Mouse (Mus musculus): Measurements from ENCODE around the gene Gm20715.
A peak's percentile ranks its signal among the peaks of the same experiment; 100 is the strongest.
"Not testable (repeated sequence)": the region's sequence is repeated elsewhere in the genome, so short reads cannot be mapped to it uniquely, and the experiment has no call there.

The Gm20715 gene

DNA sequence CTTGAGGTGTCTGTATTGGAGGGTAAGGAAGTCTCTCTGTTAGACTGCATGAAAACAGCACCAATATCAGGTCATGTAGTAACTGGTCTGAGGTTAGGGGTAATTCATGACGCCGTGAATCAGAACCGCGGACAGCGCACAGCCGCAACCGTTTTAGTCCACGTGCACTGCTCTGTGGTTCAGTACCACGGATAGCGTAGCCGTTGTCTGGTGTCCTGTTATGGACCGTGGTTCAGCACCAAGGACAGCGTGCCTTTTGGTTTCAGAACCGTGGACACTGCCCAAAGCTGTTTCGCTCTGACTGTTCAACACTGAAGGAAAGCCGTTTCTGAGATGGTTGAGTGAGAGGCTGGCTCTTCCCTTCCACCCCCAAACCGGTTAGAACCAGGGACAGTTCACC, at the start of gene Gm20715:
Gene Gm20715 (plus strand): TSS at position 235 of the 400 bp plus-strand sequence.
- DNase-seq, result peak; percentile 40 to 48

DNA sequence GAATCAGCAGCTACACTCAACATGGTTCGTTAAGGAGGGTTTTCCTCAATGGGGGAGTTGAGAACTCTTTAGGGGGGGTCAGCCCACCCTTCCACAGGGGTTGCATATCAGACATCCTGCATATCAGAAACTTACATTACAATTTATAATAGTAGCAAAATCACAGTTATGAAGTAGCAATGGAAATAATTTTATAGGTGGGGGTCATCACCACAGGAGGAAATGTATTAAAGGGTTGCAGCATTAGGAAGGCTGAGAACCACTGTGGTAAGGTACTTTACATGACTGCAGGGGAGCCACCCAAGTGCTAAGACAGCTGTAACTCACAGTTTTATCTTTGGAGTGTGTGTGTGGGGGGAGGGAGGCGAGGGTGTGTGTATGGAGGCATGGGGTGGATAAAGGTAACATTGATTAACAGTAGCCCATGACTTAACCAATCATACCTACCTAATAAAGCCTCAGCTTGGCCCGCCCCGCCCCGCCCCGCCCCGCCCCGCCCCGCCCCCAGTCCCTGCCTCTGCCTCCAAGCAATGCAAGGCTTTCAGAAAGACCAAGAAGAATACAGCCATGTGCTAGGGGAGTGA, 49.5 kb upstream of the Gm20715 start:
- no peak for DNase-seq

DNA sequence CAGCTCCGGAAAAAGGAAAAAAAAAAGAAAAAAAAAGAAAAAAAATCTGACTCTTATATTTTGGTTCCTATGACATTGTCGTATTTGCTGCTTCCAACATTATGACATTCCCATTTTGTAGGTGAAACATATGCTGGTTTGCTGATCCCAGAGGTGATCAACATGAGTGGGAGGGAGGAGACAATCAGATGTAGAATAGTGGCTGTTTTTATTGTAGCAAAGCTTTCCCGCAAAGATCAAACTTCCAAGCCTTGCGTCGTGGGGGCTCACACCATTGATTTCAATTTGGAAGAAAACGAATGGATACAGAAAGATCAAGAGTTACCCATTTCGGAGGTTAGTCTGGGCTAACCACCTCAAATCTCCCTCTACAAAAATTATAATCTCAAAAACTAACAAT, 48.3 kb upstream of the Gm20715 start:
- DNase-seq, result no peak

DNA sequence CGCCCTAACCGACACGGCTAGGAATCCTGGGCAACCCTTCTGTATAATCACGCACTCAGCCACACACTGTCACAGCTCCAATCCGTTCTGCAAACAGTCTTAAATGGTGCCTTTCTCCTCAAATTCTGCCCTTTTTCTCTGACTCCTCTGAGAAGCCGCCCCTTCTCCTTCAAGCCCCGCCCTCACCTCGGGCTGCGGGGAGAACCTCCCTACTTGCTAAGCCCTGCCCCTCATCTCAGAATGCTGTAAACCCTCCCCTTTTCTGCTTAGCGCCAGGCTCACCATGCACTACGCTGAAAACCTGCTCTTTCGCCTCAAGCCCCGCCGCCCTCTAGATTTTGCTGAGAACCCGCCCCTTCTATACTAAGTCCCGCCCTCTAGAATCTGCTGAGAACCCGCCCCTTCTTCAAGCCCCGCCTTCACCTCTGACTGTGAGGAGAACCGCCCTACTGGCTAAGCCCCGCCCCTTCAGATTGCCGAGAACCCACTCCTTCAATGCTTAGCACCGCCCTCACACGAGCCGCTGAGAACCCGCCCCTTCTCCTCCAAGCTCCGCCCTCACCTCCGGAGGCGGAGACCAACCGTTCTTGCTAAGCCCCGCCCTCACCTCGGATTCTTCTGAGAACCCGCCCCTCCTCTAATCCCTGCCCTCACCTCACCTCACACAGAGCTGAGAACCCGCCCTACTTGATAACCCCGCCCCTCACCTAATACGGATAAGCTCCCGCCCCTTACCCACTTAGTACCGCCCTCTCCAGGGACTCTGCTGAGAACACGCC, 47.6 kb upstream of the Gm20715 start:
- peak; percentile 98 for DNase-seq

DNA sequence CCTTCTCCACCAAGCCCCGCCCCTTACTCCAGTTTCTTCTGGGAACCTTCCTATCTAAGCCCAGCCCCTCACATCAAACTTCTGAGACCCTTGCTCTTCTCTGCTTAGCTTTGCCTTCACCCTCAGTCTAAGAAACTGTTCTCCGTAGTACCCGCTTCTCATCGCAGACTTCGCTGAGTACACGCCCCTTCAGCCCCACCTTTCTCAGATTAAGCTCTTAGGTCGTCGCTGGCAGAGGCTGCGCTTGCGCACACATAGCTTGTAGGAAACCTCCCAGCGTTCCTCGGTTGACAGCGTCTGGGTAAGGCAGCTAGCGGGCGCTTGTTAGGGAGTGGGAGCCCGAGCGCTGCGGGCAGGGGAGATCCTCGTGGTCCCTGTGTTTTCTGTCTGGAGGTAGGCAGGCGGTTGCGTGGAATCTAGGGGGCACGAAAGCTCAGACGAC, 47.0 kb upstream of the Gm20715 start, which contains the start of gene Zfp78:
Gene Zfp78 (plus strand): TSS at position 234 of the 442 bp plus-strand sequence.
- peak in 1 of 2 experiments; percentile 83 for DNase-seq

DNA sequence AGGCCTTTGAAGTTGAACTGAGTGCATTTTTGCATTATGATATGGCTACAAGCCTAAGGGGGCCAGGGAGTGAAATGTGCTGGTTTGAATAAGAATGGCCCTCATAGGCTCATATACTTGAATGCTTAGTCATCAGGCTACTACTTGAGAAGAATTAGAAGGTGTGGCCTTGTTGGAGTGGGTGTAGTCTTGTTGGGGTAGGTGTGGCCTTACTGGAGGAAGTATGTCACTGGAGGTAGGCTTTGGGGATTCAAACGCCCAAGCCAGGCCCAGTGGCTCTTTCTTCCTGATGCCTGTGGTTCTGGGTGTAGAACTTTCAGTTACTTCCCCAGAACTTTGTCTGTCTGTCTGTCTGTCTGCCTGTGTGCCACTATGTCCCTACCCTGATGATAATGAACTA, 45.3 kb upstream of the Gm20715 start:
- no peak for DNase-seq

DNA sequence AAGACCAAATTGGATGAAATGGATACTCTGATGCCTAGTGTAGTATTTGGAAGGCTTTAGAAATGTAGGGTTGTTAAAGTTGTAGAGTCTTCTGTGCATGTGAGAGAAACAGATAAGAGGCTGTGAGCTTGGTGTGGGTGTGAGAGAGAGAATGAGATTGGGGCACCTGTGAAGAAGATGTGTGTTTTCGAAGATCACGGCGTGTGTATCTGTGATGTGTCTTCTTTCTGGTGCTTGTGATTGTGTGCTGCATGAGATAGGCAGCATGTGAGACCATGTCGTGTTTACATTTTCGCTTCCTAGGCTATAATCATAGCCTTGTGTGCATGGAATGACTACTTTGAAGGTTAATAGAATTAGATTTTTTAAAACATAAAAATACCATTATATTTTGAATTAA, 42.9 kb upstream of the Gm20715 start:
- DNase-seq, result no peak

DNA sequence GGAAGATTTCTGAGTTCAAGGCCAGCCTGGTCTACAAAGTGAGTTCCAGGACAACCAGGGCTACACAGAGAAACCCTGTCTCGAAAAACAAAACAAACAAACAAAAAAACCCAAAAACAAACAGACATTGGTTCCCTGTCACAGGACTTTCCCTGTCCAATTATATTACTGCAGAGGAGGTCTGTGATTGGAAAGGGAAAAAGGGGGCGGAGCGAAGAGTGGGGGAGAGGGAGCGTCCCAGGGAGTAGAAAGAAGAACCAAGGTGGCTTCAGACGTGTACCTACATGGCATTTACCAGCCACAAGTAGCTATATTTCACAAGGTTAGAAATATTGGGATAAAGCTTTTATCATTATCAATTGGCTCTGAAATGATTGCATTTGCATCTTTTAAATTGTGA, 41.9 kb upstream of the Gm20715 start:
- not testable (repeated sequence) for DNase-seq

DNA sequence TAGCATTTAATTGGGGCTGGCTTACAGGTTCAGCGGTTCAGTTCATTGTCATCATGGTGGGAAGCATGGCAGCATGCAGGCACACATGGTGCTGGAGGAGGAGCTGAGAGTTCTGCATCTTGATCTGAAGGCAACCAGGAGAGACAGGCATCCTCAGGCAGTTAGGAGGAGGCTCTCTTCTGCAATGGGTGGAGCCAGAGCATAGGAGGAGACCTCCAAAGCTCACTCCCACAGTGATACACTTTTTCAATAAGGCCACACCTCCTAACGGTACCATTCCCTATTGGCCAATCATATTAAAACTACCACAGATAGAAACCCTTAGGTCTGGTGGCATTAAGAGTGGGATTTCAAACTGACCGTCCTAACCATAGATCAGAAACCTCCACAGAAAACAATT, 40.6 kb upstream of the Gm20715 start:
- DNase-seq, result no peak

DNA sequence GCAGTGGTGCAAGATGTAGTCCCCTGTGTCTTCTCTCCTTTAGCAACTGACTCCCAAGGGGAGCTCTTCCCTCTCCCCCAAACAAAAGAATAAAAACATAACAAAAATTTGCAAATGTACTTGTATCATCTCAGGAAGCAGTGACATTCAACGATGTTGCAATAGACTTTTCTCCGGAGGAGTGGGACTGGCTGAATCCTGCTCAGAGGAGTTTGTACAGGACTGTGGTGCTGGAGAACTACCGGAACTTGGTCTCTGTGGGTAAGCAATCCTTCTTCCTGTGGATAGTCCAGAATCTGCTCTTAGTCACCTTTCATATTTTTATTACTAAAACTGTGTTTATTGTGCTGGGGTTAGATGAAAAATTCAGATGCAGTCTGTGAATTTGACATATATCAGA, 37.1 kb upstream of the Gm20715 start:
- DNase-seq, result no peak

DNA sequence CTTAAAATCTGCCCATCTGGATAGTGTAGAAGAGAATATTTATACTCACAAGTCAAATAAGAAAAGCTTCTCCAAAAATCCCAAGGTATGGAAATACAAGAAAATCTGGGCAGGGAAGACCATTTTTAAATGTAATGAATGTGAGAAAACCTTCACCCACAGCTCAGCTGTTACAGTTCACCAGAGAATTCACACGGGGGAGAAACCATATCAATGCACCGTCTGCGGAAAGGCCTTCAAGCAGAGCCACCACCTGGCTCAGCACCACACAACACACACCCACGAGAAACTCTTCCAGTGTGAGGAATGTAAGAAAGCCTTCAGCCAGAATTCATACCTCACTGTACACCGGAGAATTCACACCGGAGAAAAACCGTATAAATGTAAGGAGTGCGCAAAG, 31.6 kb upstream of the Gm20715 start:
- DNase-seq, result no peak

DNA sequence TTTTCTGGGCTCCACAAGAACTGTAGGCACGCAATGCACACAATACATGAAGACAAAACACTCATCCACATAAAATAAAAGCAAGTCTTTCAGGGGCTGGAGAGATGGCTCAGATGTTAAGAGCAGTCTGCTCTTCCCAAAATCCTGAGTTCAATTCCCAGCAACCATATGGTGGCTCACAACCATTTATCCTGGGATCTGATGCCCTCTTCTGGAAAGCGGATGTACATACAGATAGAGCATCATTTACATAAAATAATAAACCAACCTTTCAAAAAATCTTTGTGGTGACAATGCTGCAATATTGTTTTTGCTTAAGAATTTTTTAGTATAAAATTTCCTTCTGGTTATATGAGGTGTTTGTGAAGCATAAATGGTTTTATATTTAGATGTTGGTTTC, 28.6 kb upstream of the Gm20715 start:
- no peak for DNase-seq

DNA sequence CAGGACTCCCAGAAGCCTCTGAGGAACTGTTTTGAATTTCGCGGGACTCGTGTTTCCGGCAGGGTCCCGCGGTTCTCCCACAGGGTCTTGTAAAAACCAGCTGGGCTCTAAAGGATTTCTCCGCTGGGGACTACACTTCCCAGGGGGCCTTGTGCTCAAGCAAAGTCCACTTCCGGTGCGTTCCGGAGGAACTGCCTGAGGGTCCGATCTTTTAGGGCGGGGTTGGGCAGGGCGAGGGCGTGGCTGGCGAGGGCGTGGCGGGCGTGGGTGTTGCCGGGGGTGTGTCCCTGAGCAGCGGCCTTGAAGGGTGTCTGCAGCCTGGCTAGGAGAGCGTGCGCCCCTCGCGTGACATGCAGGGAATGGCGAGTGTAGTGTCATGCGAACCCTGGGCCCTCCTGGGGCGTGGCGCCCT, 27.0 kb upstream of the Gm20715 start, which contains the start of gene Zfp28:
Gene Zfp28 (plus strand): TSS at position 252 of the 412 bp plus-strand sequence.
- peak; percentile 88 to 90 for DNase-seq

DNA sequence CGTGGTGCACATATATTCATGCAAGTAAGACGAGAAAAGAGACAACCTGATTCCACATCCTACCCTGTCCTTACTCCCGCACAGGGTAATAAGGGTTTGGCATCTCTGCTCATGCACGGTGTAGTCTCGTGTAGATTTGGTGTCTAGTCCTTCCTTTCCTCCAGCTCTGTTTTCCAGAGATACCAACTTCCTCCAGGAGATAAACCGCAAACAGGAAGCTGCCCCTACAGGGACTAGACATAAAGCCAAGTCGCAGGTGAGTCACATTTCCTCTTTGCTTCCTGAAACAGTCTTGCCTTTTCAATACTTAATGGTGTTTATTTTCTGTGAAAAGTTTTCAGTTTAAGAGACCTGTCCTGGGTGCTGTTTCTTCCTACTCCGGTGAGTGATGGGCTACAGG, 26.1 kb upstream of the Gm20715 start:
- DNase-seq, result no peak

DNA sequence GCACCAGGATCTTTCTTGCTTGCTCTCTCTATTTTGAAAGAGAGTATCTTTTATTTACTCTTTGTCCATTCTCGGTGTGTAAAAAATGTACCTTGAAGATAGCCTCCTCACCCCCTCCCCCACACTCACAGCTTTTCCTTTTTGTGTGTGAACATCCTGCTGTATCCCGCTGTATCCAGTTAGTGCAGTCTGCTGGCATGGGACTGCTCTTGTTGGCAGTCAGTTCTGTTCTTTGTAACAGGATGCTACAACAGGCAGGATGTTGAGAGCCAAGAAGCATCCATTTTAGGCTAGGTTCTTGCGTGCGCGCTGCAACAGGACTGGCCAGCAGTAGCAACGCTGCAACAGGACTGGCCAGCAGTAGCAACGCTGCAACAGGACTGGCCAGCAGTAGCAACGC, 23.1 kb upstream of the Gm20715 start:
- DNase-seq, result no peak

DNA sequence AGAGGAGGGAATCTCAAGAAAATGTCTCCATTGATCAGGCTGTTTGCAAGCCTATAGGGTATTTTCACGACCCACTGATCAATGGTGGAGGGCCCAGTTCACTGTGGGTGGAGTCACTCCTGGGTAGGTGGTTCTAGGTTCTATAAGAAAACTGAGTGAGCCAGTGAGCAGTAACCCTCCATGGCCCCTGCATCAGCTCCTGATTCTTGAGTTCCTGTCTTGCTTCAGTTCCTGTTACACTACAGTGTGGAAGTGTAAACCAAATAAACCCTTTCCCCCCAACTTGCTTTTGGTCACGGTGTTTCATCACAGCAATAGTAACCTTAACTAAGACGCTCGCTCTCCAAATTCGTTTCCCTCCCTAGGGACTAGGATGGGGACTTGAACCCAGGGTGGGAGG, 21.1 kb upstream of the Gm20715 start:
- DNase-seq, result no peak

DNA sequence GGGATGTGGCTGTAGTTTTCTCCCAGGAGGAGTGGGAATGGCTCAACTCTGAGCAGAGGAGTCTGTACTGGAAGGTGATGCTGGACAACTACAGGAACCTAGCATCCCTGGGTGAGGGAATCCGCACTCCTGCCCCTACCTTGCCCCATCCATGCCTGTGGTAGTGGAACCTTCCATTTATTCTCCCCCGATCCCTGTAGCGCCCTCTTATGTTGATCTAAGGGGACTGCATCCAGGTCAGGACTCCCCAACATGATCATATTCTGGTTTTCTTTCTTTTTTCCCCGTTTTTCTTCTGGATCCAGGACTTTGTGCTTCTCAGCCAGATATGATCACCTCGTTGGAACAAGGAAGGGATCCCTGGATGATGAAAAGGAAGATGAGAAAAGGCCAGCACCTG, 20.6 kb upstream of the Gm20715 start:
- DNase-seq, result no peak

DNA sequence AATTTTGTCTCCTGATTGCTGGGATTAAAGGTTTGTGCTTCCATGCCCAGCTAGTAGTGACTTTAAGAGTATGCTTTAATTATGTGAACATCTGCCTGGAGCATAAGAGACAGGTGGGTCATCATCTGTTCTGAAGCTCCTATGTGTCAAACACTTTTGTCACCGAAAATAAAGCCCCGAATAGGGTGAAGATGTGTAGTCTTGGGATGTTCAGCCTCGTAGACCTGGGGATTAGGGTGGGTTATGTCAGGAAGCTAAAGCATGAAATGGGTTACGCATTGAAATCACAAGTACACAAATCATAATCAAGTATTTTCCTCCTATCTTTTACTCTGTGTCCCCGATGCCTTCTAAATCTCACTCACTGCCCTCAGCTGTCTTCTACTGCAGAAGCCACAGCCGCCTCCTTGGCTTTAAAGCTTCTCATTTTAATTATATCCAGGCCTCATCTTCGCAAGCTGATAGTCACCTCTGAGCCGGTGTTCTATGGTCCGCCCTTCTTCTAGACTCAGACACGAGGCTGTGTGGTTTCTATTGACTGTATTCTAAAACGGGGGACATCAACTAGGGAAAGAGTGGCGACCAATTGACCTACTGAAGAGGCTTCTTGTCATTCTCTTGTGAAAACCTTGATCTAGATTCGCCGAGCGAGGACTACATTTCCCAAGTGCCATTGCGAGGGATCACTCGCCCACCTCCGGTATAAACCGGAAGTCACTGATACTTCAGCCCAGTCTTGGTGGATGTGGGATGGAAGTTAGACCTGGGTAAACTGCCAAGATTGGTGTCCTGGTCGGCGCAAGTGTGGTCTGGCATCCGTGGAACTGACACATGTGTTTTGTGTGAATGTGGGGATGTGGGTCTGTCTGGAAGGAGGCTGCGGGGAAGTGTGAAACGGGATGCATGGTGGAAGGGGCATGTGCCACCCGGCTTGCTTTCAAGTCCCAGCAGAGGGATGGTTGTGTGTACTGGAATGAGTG, 11.8 kb upstream of the Gm20715 start, which contains the start of gene Smim17:
Gene Smim17 (plus strand): TSS at position 720 of the 980 bp plus-strand sequence.
- DNase-seq, result peak; percentile 64 to 74

DNA sequence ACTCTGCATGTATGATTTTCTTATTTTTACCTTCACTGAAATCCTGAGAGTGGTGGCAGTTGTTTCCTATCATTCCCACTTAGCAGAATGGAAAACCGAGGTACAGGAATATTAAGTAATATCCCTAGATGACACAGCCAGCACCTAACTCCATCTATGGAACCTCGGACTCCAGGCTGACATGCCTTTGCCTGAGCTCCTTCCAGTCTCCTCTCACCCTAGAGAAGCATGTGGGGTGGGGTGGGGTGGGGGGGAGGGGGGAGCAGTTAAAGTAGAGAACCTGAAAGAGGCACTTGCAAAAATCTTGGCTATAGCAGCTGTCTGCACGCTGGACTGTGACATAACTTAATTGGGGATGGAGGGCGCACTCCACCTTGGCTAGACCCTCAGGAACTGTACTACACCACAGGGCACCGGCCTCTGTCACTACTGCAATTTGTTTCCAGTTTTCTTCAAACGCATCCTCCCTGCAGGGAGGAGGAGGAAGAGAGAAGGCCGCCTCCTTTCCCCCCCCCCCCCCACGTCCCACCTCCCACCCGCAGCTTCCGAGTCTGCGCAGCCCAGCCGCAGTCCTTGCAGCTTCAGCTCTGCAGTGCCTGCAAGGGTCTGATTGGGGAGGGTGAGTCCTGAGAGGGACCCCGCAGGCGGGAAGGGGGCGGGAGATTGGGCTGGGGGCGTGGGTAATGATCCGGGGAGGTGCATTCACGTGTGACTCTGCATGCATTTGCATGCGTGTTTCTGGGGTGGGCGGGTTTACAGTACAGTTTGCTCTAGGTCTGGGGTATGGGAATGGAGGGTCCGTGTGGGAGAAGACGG, 4.8 kb downstream of the Gm20715 start:
- peak in 1 of 2 experiments; percentile 11 for DNase-seq

DNA sequence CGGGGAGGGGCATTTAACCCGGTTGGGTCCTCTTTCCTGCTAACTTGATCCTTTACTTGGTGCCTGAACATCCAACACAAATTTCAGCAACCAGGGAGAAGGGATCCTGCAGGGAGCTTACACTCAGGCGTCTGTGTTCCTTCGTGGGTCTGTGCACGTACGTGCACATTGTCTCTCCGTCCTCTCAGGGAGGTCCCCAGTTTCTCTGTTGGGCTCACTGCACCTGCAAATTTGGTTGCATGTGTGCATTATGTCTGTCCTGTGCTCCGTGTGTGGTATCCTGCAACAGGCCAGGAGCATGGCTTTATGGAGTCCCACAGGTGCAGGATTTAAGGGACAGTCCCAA, 5.3 kb downstream of the Gm20715 start:
- no peak for DNase-seq

DNA sequence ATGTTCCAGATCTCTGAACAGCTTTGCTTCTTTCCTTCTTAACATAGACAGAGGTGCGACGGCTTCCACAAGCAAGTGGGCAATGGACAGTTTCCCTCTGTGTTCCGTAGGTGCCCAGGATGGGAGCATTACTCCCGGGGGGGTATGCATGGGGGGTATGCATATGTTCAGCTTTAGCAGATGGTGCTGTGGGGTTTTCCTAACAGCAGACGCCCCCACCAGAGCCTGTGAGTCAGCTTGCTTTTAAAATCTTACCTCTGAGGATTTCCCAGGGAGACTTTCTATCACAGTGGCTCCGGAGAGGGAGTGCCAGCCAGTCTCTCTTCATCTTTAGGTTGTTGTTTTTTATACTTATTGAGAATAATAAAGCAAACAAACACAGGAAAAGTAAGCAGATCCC, 9.8 kb downstream of the Gm20715 start:
- no peak for DNase-seq

DNA sequence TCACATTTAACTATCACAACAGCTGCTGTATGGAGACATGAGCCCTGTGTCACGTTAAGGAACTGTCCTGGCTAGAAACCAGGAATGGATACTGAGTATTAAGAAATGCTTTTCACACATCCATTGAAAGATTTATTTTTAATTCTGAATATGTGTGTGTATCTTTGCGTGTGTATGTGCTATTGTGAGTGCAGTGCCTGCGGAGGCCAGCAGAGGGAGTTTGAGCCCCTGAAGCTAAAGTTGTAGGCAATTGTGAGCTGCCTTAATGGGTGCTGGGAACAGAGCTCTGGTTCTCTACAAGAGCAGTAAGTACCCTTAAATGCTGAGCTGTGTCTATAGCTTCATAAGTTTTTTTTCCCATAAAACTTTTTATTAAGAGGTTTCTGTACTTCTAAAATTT, 19.3 kb downstream of the Gm20715 start:
- DNase-seq, result no peak
